Mouse (Mus musculus) embryonic facial prominence, embryonic 11.5 days (tissue): ENCODE results near the gene Mfap4. TPM values are rescaled to one million over a fixed set of nuclear protein-coding genes. Genes with fewer than 3 reads are reported as not detected.

Experiments used
- ATAC-seq: fragments of 200-750 bp; cut with Nextera tagmentation; replicated peaks from 2 replicates; pipeline ENCODE4 v1.8.0; 2017; ENCODE audit warnings: low read depth; ENCODE audit not compliant: insufficient number of reproducible peaks, low FRiP score, low TSS enrichment
- DNase-seq: peaks from one replicate; pipeline ENCODE4 v3.0.0-alpha.2; 2015; ENCODE audit warnings: low spot score
- H3K27ac ChIP-seq: fragments of 300-500 bp; sonication (generic); replicated peaks from 2 replicates; pipeline ENCODE4 v1.5.1; 2014; ENCODE audit warnings: mild to moderate bottlenecking, low read depth, low read length, control low read depth
- H3K27me3 ChIP-seq: fragments of 300-500 bp; sonication (generic); 2 replicates; pipeline ENCODE4 v1.6.1; 2014; ENCODE audit warnings: mild to moderate bottlenecking, low read length, moderate library complexity, mixed read lengths; ENCODE audit not compliant: control insufficient read depth, insufficient read depth
- H3K36me3 ChIP-seq: fragments of 300-500 bp; sonication (generic); replicated peaks from 2 replicates; pipeline ENCODE4 v1.6.1; 2014; ENCODE audit warnings: low read depth, mild to moderate bottlenecking, low read length, moderate library complexity, mixed read lengths; ENCODE audit not compliant: control insufficient read depth, insufficient read depth
- H3K4me1 ChIP-seq: fragments of 300-500 bp; sonication (generic); 2 replicates; pipeline ENCODE4 v1.6.1; 2014; ENCODE audit warnings: low read length, mixed read lengths; ENCODE audit not compliant: control insufficient read depth, insufficient read depth
- H3K4me2 ChIP-seq: fragments of 300-500 bp; sonication (generic); 2 replicates; pipeline ENCODE4 v1.6.1; 2014; ENCODE audit warnings: low read depth, mild to moderate bottlenecking, control low read depth, low read length, moderate library complexity
- H3K4me3 ChIP-seq: fragments of 300-500 bp; sonication (generic); 2 replicates; pipeline ENCODE4 v1.5.1; 2014; ENCODE audit warnings: low read depth, low read length, control low read depth
- H3K9ac ChIP-seq: fragments of 300-500 bp; sonication (generic); replicated peaks from 2 replicates; pipeline ENCODE4 v1.6.1; 2014; ENCODE audit warnings: mild to moderate bottlenecking, control low read depth, low read length
- H3K9me3 ChIP-seq: fragments of 300-500 bp; sonication (generic); replicated peaks from 2 replicates; pipeline ENCODE4 v1.6.1; 2016; ENCODE audit warnings: mild to moderate bottlenecking, low read length, inconsistent platforms, mixed read lengths; ENCODE audit not compliant: control insufficient read depth
- WGBS: fragments of 180-500 bp; shearing (Covaris S2); extraction: QIAGEN DNeasy Blood & Tissue Kit; methylation state at CpG from one replicate; pipeline ENCODE4 v1.1.7; 2014; 5-methylcytosine and 5-hydroxymethylcytosine counted together
- polyA plus RNA-seq: library from polyadenylated mRNA; unstranded; fragments of >200 nt; fragmentation: Nextera tagmentation; extraction: Ambion mirVana; gene quantifications from 2 replicates; pipeline ENCODE4 v1.2.1, GENCODE M21; 2014

Mfap4 gene
- polyA plus RNA-seq, 1 experiment from 2014 or later, result 234 TPM

DNA sequence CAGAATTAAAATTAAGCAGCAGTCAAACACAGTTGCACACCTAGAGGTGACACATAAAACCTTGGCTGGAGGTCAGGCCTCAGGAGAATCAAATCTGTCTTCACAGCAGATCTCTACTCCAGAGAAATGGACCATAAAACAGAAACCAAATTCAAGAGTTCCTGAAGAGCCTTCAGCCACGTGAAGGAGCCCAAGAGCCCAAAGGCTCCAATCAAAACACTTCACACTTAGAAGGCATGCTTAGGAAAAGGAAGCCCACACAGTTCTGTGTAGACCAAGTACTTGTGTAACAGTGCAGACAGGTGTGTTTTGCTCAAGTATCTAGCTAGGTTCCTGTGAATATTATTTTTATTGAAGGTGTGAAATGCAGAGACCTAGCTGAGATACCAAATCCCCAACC, 50.3 kb downstream of the Mfap4 start:
- H3K27ac ChIP-seq, result no peak overlapping the region
- no peak overlapping the region for H3K4me2 ChIP-seq
- WGBS, result 46% methylated on average over 1 of the region's 1 CpGs
- H3K4me3 ChIP-seq, result no peak overlapping the region
- no peaks in the 10 kb centered on the region for H3K4me1 ChIP-seq
- H3K36me3 ChIP-seq, result no peaks in the 10 kb centered on the region
- no peak overlapping the region for H3K9ac ChIP-seq
- H3K9me3 ChIP-seq, result no peaks in the 10 kb centered on the region
- H3K27me3 ChIP-seq, result no peaks in the 10 kb centered on the region
- no peak for ATAC-seq
- DNase-seq, result no peak

- Histone ChIP-seq H3K4me3 (no peak overlapping the region), H3K4me1 (no peaks in the 10 kb centered on the region), H3K27me3 (no peaks in the 10 kb centered on the region), H3K36me3 (no peaks in the 10 kb centered on the region), H3K27ac (no peak overlapping the region), H3K9me3 (no peaks in the 10 kb centered on the region), H3K9ac (no peak overlapping the region), H3K4me2 (no peak overlapping the region)
- 63% methylated on average over 3 of the region's 3 CpGs for WGBS
- ATAC-seq, result no peak
- DNase-seq, result no peak
Measured at GRCm38 (mm10) chr11:61536952-61537351, 51.7 kb downstream of the Mfap4 start.

- Histone ChIP-seq H3K4me2 (no peak overlapping the region), H3K9me3 (no peaks in the 10 kb centered on the region), H3K27ac (no peak overlapping the region), H3K4me1 (no peaks in the 10 kb centered on the region), H3K36me3 (no peaks in the 10 kb centered on the region), H3K9ac (no peak overlapping the region), H3K4me3 (no peak overlapping the region), H3K27me3 (no peaks in the 10 kb centered on the region)
- WGBS, result 81% methylated on average over 3 of the region's 3 CpGs
- ATAC-seq, result no peak
- DNase-seq, result no peak
Measured at GRCm38 (mm10) chr11:61537362-61537761, 52.1 kb downstream of the Mfap4 start.

Other genes starting within 250 kb of the Mfap4 start
- 22.4 and 24.2 TPM in 2 replicates for gene Aldh3a2, start 218.0 kb upstream of the Mfap4 start, polyA plus RNA-seq
- gene Slc47a2, start 142.6 kb upstream of the Mfap4 start, polyA plus RNA-seq, result not detected in 2 replicates
- gene Slc47a1, start 107.1 kb upstream of the Mfap4 start, polyA plus RNA-seq, result 0.18 and 0.48 TPM in 2 replicates
- gene Rnf112, start 31.3 kb upstream of the Mfap4 start, polyA plus RNA-seq, result 0.25 and 0.42 TPM in 2 replicates
- gene Mapk7, start 9.0 kb downstream of the Mfap4 start, polyA plus RNA-seq, result 52.3 and 57.7 TPM in 2 replicates
- 32.1 and 37.0 TPM in 2 replicates for gene B9d1, start 19.7 kb downstream of the Mfap4 start, polyA plus RNA-seq
- 24.2 and 28.5 TPM in 2 replicates for gene Epn2, start 94.3 kb downstream of the Mfap4 start, polyA plus RNA-seq
- 3.4 and 4.8 TPM in 2 replicates for gene Grap, start 167.8 kb downstream of the Mfap4 start, polyA plus RNA-seq
- gene Fam83g, start 198.7 kb downstream of the Mfap4 start, polyA plus RNA-seq, result 0.76 and 0.84 TPM in 2 replicates
- gene Slc5a10, start 235.4 kb downstream of the Mfap4 start, polyA plus RNA-seq, result not detected in 2 replicates